Mouse (Mus musculus): ENCODE measurements around the gene Sox5.

DNA sequence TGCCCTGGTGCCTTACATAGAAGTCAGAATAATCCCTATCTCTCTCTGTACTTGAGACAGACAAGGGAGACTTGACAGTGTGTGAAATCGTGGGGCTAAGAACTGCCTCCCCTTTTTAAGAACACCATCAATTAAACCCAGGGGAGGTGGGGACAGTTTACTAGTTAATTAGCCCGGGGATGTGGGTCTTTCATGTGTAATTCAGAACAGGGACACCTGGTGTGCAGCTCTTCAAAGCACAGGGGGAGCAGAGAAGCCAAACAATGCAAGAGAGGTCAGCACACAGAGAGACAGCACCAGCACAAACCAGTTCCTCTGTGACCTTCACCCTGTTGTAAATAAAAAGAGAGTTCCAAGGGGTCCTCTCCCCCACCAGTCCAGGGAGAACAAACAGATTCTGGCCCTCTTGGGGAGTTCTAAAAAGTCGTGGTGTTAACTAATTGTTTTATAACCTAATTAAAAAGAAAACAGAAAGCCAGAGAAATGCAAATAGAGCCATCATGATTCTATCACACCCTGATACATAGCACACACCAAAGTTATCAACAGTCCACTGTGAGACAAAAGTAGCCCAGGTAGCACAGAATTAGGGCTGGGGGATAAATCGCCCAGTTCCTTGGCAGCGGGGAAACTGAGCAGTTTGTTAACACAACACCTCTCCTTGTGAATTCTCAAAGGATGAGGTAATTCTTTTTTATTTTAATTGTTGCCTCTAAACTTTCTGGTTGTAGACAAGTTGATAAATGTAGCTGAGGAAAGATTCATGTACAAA is 420.3 kb downstream of the Sox5 start:
- no peak for TF ChIP-seq CTCF (IDR thresholded peaks at IDR 0.05; ENCODE audit: low read depth)
- no peak for TF ChIP-seq EP300 (IDR thresholded peaks at IDR 0.05; ENCODE audit: low read depth)

All from heart, postnatal 0 days (tissue).